Mouse (Mus musculus): ENCODE results near the gene Ddx59.

GRCm38 (mm10) chr1:136455756-136456585, 40.9 kb downstream of the Ddx59 start:
- TF ChIP-seq ZNF384 (IDR thresholded peaks at IDR 0.05; ENCODE audit: low read depth, low read length) (no peak), HCFC1 (IDR thresholded peaks at IDR 0.05; ENCODE audit: borderline replicate concordance, insufficient read depth, low read length) (no peak), CHD2 (IDR thresholded peaks at IDR 0.05; ENCODE audit: low read depth, low read length) (no peak), ZC3H11A (IDR thresholded peaks at IDR 0.05; ENCODE audit: borderline replicate concordance, low read depth, low read length) (no peak), MAFK (IDR thresholded peaks at IDR 0.05; ENCODE audit: insufficient read depth, low read depth, low read length) (no peak)
